Mouse (Mus musculus) thymus, postnatal 25 days (tissue): ENCODE results near the gene Cdc40.
"Not testable (repeated sequence)": the region's sequence is repeated elsewhere in the genome, so short reads cannot be mapped to it uniquely, and the experiment has no call there.

ENCODE experiments used
- DNase-seq: peaks from one replicate; pipeline ENCODE4 v3.0.0; 2022

Cdc40 gene

DNA sequence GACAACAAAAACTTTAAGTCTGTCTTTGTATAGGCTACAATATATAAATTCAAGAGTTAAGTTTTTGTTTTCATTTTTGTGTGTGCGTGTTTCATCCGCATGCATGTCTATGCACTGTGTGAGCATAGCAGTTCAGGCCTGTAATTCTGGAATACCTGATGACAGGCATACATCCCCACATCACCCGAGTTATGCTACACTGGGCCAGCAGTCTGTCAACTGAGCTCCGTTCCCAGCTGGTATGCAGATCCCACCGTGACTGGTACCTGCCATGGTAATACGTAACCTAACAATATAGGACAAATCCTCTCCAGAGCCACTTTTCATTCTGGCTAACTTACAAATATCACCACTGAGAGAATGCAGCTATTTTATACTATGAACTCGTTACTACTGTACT, 26.4 kb downstream of the Cdc40 start:
- DNase-seq = no peak

DNA sequence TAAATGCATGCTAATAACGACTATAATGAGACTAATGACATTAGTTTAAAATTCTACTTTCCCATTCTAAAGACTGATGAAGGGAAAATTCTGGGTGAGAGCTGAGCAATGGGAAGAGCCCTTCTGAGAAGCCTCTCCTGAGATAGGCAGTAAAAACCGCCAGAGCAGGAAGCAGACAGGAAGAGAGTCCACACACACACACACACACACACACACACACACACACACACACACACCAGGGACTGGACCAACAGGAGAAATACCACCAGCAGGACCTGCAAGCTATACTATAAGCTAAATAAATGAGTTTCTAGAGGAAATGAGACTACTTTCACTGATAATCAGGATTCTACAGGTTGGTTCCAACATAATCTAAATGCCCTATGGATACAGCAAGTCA, 27.5 kb downstream of the Cdc40 start:
- DNase-seq = no peak

DNA sequence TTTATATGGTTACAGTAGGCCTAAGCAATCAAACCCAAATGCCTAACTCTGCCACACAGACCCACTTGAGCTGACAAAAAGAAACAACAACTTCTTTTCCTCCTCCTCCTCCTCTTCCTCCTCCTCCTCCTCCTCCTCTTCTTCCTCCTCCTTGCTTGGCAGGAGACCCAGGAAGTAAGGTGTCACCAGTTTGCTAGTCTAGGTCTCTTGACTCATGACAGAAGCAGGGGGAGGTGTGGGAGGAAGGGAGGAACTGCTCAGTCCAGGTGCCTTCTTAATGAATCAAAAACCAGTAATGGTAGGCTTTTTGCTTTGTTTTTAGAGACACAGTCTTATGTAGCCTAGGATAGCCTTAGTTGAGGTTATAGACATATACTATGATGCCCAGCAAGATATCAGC, 32.0 kb downstream of the Cdc40 start:
- DNase-seq = no peak

DNA sequence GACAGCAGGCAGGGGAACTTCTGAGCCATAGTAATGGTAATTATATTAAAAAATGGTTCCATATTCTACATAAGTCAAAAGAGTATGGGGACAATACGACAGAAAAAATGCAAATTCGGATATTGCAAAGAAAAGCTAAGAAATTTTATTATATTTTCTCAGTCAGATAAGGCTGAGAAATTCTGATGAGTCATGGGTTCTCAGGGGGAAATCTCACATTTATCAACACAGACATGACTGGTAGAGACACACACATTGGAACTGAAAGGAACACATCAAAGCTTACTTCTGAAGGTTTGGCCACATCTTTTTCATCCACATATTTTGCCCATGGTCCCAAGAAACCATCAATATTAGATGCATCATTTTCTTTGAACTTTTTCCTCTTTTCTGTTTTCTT, 32.5 kb downstream of the Cdc40 start:
- DNase-seq = no peak

DNA sequence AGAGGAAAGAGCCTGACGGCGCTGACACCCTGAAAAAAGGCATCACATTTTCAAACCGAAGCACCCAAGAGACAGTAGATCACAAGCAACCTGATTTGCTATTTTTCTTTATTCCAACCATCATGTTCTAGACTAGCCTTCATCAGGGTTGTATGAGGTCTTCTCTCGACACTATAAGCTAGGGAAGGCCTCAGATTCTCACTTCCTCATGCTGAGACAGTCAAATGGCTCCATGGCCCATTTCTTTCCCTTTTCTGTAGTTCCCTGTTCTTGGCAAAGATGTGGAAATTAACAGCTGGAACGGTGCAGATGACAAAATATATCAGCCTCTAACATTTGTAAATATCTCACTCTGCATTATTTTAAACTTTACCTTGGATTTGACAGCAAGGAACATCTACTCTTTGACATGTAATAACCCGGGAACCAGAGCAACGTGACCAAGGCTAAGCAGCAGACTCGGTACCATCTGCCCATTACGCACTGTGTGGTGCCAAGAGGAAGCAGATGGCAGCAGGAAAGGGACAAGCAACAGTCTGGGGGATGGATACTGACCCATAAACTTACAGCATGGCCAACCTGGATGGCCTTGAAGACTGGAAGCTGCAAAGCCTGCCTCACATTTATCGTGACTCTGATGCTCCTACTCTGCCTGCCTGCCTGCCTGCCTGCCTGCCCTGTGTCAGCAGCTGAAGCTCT, 35.8 kb downstream of the Cdc40 start:
- DNase-seq = no peak

DNA sequence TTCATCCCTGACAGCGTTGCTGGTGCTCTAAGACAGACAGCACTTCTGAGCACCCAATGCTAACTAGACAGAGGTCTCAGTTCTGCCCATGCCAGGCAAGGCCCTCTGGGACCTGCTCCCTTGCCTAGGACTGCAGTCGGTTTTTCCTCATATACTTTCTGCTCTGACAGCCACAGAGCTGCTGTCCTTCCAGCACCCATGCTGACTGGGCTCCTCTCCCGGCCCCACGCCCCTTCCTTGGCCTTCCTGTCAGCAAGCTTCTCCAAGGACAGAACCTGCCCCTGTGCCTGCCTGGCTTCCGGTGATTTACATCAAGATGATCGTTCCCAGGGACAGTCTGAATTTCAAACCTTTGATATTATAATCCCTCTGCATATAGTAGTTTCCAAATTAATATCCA, 37.5 kb downstream of the Cdc40 start:
- no peak for DNase-seq

DNA sequence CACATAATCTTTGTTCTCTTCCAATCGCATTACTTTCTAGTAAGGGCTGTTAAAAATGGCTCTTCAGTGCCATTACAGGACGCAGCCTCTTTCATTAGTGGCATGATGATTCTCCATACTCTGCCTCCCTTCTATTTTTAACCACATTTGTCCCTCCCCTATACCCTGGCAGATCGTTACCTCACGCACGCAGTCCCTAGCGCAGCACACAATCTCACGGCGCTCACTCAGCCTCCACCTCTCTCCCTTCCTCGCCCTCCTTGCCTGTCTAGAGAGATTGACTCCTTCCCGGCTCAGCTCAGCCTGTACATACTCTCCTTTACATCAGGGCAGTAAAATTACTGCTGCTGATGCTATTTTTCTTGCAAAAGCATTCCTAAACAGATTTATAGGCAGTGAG, 38.6 kb downstream of the Cdc40 start:
- no peak for DNase-seq

DNA sequence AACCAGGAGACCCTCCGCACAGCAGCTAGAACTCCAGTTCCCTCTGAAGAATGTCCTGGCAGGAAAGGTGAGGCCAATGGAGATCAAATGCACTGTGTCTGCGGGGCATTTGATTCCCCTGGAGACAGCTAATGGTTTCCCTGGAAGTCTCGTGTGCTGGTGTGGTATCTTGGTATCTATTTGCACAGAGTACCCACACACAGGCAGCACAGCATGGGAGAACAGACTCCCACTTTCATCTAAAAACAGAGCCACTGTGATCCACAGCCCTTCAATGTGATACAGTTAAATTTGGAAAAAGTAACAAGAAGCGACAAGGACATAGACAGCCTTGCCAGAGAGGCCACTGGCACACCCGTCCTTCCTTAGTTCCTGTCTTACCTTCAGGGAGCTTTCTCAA, 39.3 kb downstream of the Cdc40 start:
- no peak for DNase-seq

DNA sequence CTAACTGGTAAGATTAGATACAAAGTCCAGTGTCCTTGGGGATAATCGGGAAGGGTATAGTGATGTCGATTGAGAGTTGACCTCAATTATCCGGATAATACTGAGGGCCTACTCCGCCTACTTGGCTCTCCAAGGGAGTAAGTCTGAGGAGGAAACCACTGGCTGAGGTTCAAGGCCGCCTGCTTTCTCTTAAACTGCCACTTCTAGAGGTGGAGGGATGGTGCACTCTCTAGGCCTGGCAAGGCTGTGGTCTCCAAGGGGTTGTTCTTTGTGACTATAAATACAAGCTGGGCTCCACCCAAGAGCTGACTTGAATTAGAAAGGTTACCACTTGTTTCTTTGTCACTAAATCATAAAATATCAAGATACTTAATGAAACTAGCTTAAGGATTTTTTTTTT, 43.0 kb downstream of the Cdc40 start:
- DNase-seq = no peak

DNA sequence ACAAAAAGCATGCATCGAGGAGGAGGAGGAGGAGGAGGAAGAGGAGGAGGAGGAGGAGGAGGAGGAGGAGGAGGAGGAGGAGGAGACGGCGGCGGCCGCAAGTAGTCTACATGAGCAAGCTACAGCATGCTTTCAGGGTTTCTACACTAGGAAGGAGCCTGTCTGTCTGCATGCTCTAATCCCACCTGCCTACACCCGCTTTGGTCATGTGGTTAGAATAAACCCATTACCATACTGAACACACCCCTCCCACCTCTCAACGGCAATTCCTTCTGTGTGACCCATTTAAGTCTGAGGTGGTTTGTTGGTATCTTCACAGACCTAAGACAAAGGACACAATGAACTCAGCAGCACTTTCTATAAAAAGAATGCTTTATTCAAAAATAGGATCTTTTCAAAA, 51.8 kb downstream of the Cdc40 start:
- no peak for DNase-seq

DNA sequence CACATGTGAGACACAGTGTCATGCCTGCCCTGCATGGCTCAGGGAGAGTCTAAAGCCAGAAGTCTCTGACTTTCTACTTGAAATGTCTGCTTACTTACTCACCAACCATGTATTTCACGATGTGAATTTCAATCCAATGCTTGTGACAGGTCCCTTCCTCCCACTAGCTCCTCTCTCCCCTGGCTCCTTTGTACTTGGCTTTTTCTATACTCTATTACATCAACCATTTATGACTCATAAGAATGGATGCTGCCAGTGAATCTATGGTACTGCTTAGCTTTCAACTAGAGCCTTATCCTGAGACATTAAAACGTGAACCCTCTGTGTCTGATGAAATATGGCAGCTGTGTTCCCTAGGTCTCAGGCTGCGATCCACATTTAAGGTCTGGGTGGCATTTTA, 52.8 kb downstream of the Cdc40 start:
- no peak for DNase-seq

DNA sequence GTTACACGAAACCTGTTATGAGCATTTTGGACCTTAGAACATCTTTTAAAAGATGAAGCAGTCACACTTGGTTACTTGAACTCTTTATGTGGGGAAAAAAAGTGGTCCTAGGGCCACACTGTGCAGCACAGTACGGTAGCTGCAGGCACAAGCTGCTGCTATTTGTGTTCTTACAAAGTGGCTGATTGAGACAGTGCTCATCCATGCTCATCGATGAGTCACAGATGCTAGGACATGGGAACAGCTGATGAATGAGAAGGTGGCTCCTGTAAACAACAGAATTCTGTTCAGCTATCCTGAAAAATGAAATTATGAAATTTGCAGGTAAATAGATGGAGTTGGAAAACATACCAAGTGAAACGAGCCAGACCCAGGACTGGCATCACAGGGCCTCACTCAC, 55.4 kb downstream of the Cdc40 start:
- no peak for DNase-seq

DNA sequence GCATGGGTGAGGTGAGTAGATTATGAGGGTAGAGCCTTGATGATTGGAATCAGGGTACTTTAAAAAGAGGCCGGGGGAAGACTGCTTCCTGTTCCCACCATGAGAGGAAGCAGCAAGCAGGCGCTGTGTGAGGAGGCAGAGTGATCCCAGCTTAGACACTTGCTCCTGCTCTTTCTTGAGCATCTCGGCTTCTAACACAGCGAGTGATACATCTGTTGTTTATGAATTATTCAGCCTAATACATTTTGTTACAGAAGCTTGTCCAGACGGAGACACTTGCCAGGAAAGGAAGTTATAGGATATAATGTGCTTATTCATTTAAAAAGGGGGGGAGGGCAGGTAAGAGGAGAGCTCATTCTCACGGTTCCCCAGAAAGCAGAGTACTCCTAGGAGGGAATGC, 57.2 kb downstream of the Cdc40 start:
- no peak for DNase-seq

DNA sequence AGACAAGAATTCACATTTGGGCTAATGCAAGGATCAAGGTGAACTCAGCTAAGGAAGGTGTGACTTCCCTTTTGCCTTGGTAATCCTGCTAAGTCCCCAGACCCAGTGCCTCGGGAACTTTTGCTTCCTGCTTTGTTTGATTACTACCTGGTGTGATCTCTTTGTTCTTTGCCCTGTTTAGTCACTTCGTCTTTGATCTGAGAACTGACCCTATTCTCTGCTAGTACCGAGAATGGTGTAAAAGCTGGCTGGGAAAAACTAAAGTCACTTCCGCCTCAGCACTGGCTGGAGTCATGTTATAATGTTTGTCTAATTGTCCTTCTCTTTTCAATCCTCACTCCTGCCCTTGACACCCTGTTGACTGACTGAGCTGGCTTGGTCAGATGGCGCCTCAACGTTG, 66.6 kb downstream of the Cdc40 start:
- no peak for DNase-seq

DNA sequence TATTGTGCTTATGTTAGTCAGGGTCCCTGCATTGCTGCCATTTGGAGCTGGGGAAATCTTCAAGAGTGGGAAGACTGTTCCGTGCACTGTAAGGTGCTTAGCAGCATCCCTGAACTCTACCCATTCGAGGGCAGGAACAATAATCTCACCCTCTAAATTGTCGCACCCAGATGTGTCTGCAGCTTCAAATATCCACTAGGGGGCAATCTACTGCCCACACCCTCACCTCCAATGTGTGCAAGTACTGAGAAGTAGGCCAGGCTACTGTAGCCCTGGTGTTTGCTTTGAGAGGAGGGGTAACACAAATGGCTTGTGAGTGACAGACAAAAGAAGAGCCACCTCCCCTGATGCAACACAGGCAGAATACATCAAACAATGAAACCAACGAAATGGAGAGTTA, 69.5 kb downstream of the Cdc40 start:
- no peak for DNase-seq

DNA sequence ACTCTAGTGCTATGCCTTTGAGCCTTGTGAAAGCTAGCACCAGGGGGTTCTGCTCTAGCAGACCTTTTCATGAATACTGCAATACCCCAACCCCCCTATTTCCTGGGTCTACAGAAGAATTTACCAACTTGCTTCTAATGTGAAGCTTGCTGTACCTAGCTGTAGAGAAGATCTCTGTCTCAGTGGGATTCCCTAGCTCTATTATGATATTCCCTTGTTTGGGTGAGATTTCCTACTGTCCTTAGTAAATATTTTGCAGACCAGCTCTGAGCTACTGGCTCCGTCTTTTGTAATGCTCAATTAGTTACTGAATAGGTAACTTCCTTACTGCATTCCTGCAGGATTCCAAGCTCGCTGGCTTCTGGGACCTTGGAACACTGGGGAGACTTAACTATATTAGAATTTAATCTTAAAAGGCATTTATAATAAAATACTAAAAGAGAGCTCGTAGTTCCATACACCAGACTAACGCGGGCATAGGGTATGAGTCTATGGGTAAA, 73.7 kb downstream of the Cdc40 start:
- not testable (repeated sequence) for DNase-seq

DNA sequence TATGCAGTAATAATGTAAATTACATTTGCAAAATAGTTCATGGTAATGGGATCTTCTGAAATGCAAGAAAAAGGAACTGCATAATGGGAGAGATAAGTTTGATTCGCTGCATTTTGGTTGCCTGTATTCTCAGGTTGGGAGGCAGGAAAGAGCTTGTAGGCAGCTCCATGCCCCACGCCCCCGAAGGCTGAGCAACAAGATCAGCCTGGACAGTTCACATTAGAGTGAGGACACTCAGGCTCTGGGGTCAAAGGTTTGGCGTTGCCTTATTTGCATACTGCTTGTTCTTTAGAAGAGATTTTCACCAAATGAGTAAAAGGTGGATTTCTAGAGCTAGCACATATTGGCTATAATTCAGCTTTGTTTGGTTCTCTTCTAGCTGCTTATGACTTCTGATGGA, 76.9 kb downstream of the Cdc40 start:
- no peak for DNase-seq

DNA sequence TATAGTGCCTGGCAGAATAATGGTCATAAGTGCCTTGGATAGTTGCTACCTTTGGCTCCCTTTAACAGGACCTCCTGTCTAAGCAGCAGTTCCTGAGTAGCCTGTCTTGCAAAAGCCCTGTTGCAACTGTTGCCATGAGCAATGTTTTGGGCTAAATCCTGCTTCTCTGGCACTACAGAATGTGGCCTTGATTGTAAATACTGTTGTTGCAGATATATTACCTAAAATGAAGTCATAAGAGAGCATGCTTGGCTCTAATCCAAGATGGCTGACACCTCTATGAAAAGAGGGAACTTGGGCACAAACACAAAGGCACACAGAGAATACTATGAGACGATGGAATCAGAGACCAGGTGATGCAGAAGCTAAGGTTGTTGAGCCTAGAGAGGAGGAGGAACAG, 77.9 kb downstream of the Cdc40 start:
- DNase-seq = no peak

DNA sequence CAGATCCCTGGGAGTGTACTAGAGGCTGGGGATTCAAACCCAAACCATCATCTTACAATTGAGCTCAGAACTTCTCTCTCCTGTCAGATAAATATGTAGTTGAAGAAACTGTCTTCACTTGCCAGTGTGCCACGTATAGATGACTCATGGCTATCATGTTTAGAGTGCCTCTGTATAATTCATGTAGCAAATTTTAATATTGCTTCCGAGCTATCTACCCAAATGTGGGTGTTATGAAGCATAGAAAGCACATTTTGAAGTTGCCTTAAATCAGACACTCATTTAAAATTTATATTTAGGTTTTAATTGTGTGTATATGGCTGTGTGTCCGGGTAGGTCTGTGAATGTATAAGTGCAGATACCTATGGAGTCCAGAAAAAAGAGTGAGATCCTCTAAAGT, 91.0 kb downstream of the Cdc40 start:
- DNase-seq = no peak

DNA sequence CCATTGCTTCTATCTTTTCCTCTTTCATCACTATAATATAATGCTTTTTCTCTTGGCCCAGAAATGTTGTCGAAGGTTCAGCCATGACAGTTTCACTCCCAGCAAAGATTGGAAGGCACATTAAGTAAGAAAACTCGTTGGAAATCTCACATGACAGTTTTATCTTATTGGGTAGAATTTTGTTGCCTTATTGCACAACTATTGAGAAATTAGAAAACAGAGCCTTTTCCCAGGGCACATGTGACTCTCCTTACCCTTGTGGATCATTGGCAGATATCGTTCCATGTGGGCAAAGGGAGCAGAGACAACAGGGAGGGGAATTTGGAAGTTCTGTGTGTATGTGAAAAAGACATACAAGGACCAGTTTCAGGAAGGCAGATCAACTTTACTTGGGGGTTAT, 92.7 kb downstream of the Cdc40 start:
- DNase-seq = no peak
